Mouse (Mus musculus) MEL (cell line): ENCODE results near the gene Nptn. TPM values are rescaled to one million over a fixed set of nuclear protein-coding genes. Genes with fewer than 3 reads are reported as not detected.
"Not testable (repeated sequence)": the region's sequence is repeated elsewhere in the genome, so short reads cannot be mapped to it uniquely, and the experiment has no call there.

Experiments
- DNase-seq: peaks from one replicate; pipeline ENCODE4 v3.0.0; 2011; ENCODE audit warnings: low read depth, low spot score
- H3K27ac ChIP-seq: 2 replicates; pipeline ENCODE4 v1.5.1; 2012; ENCODE audit warnings: low read depth, mild to moderate bottlenecking, control low read depth, low read length, moderate library complexity; ENCODE audit not compliant: control insufficient read depth
- H3K27me3 ChIP-seq, 2 experiments: fragments of 150-350 bp in 1 of 2; sonication (generic) in 1 of 2; 2 replicates each; pipeline ENCODE4 v1.6.1; 2012; ENCODE audit warnings: low read length in 2 of 2, mild to moderate bottlenecking in 2 of 2, improper control_type of control experiment in 1 of 2, moderate library complexity in 1 of 2; ENCODE audit not compliant: insufficient read depth in 2 of 2, control insufficient read depth in 1 of 2
- H3K36me3 ChIP-seq, 2 experiments: 2 replicates each; pipeline ENCODE4 v1.6.1; 2012 to 2014; ENCODE audit warnings: low read length in 2 of 2, improper control_type of control experiment in 1 of 2, inconsistent platforms in 1 of 2, mild to moderate bottlenecking in 1 of 2; ENCODE audit not compliant: insufficient read depth in 2 of 2, control insufficient read depth in 1 of 2
- H3K4me1 ChIP-seq, 2 experiments: fragments of 150-350 bp in 1 of 2; sonication (generic) in 1 of 2; 2 replicates each; pipeline ENCODE4 v1.6.1; 2012; ENCODE audit warnings: low read length in 2 of 2, improper control_type of control experiment in 1 of 2, mild to moderate bottlenecking in 1 of 2; ENCODE audit not compliant: insufficient read depth in 2 of 2, control insufficient read depth in 1 of 2
- H3K4me3 ChIP-seq, 2 experiments: fragments of 150-350 bp in 1 of 2; sonication (generic) in 1 of 2; 2 replicates each; pipeline ENCODE4 v1.5.1; 2012; ENCODE audit warnings: low read depth in 2 of 2, low read length in 2 of 2, mild to moderate bottlenecking in 2 of 2, moderate library complexity in 2 of 2, control low read depth in 1 of 2, improper control_type of control experiment in 1 of 2; ENCODE audit not compliant: control insufficient read depth in 1 of 2, insufficient read depth in 1 of 2
- H3K79me2 ChIP-seq: 2 replicates; pipeline ENCODE4 v1.6.1; 2012; ENCODE audit warnings: mild to moderate bottlenecking, low read length, moderate library complexity; ENCODE audit not compliant: control insufficient read depth, poor library complexity, insufficient read depth
- H3K9ac ChIP-seq: 2 replicates; pipeline ENCODE4 v1.6.1; 2012; ENCODE audit warnings: low read depth, mild to moderate bottlenecking, control low read depth, low read length, moderate library complexity; ENCODE audit not compliant: control insufficient read depth, poor library complexity, severe bottlenecking
- H3K9me3 ChIP-seq: fragments of 150-350 bp; sonication (generic); replicated peaks from 2 replicates; pipeline ENCODE4 v1.6.1; 2012; ENCODE audit warnings: mild to moderate bottlenecking, low read length, improper control_type of control experiment, moderate library complexity; ENCODE audit not compliant: insufficient read depth
- CTCF ChIP-seq, 3 experiments: IDR thresholded peaks in 2 of 3; conservative IDR thresholded peaks in 1 of 3; 2 replicates each; pipeline ENCODE4 v1.5.1; 2011 to 2012; ENCODE audit warnings: low read length in 3 of 3, low read depth in 2 of 3, mild to moderate bottlenecking in 2 of 3, improper control_type of control experiment in 1 of 3, inconsistent platforms in 1 of 3, mixed read lengths in 1 of 3, moderate library complexity in 1 of 3; ENCODE audit not compliant: control insufficient read depth in 1 of 3, insufficient read depth in 1 of 3, poor library complexity in 1 of 3, severe bottlenecking in 1 of 3
- ETS1 ChIP-seq: IDR thresholded peaks from 2 replicates; pipeline ENCODE4 v1.6.1; 2012; ENCODE audit warnings: low read depth, mild to moderate bottlenecking, inconsistent platforms, low read length, improper control_type of control experiment, moderate library complexity
- HCFC1 ChIP-seq: IDR thresholded peaks from 2 replicates; pipeline ENCODE4 v1.6.1; 2012; ENCODE audit warnings: low read depth, mild to moderate bottlenecking, inconsistent platforms, low read length, improper control_type of control experiment, moderate library complexity
- MYB ChIP-seq: IDR thresholded peaks from 2 replicates; pipeline ENCODE4 v1.6.1; 2011; ENCODE audit warnings: mild to moderate bottlenecking, low read depth, low read length, improper control_type of control experiment
- NELFE ChIP-seq: IDR thresholded peaks from 2 replicates; pipeline ENCODE4 v1.6.1; 2011; ENCODE audit warnings: low read depth, low read length, improper control_type of control experiment
- NRF1 ChIP-seq: IDR thresholded peaks from 2 replicates; pipeline ENCODE4 v1.6.1; 2014; ENCODE audit warnings: low read depth, mild to moderate bottlenecking, inconsistent platforms, low read length, improper control_type of control experiment, moderate library complexity; ENCODE audit not compliant: poor library complexity, insufficient read depth, severe bottlenecking
- POLR2AphosphoS5 ChIP-seq: IDR thresholded peaks from 2 replicates; pipeline ENCODE4 v1.6.1; 2012; ENCODE audit warnings: low read depth, borderline replicate concordance, mild to moderate bottlenecking, inconsistent platforms, low read length, moderate library complexity, mixed read lengths
- RAD21 ChIP-seq: IDR thresholded peaks from 2 replicates; pipeline ENCODE4 v1.6.1; 2011; ENCODE audit warnings: mild to moderate bottlenecking, low read depth, low read length, improper control_type of control experiment
- SIN3A ChIP-seq: IDR thresholded peaks from 2 replicates; pipeline ENCODE4 v1.6.1; 2012; ENCODE audit warnings: low read length, improper control_type of control experiment, inconsistent platforms
- SMC3 ChIP-seq: IDR thresholded peaks from 2 replicates; pipeline ENCODE4 v1.6.1; 2011; ENCODE audit warnings: low read depth, low read length, improper control_type of control experiment
- UBTF ChIP-seq: IDR thresholded peaks from 2 replicates; pipeline ENCODE4 v1.6.1; 2012; ENCODE audit warnings: low read depth, mild to moderate bottlenecking, inconsistent platforms, low read length, improper control_type of control experiment, moderate library complexity, borderline replicate concordance; ENCODE audit not compliant: insufficient read depth
- USF2 ChIP-seq, 2 experiments: IDR thresholded peaks; 2 replicates each; pipeline ENCODE4 v1.6.1; 2011 to 2012; ENCODE audit warnings: improper control_type of control experiment in 2 of 2, low read length in 2 of 2, borderline replicate concordance in 1 of 2, inconsistent platforms in 1 of 2, low read depth in 1 of 2, mild to moderate bottlenecking in 1 of 2; ENCODE audit not compliant: insufficient read depth in 1 of 2
- ZC3H11A ChIP-seq: IDR thresholded peaks from 2 replicates; pipeline ENCODE4 v1.6.1; 2012; ENCODE audit warnings: low read depth, mild to moderate bottlenecking, inconsistent platforms, low read length, improper control_type of control experiment
- ZKSCAN1 ChIP-seq: IDR thresholded peaks from 2 replicates; pipeline ENCODE4 v1.6.1; 2012; ENCODE audit warnings: low read depth, mild to moderate bottlenecking, inconsistent platforms, low read length, improper control_type of control experiment, moderate library complexity
- ZNF384 ChIP-seq: IDR thresholded peaks from 2 replicates; pipeline ENCODE4 v1.6.1; 2012; ENCODE audit warnings: low read depth, mild to moderate bottlenecking, inconsistent platforms, low read length, improper control_type of control experiment
- polyA plus RNA-seq, 2 experiments: library from polyadenylated mRNA; stranded (reverse) in 1 of 2; unstranded in 1 of 2; fragments of >175 nt in 1 of 2; fragments of >200 nt in 1 of 2; gene quantifications; 2 replicates each; pipeline versions ENCODE4 v1.2.1 to v1.2.4; 2012; ENCODE audit warnings: low replicate concordance in 2 of 2, low read depth in 1 of 2; ENCODE audit not compliant: insufficient read length in 2 of 2, insufficient read depth in 1 of 2, missing spikeins in 1 of 2
- total RNA-seq: library from RNA; depleted of rRNA; stranded (reverse); fragments of 300-350 nt; gene quantifications from 2 replicates; pipeline ENCODE4 v1.2.3, GENCODE M21; 2012

Gene Nptn
- total and polyA plus RNA-seq, 3 experiments, result 71.4 to 199 TPM; not detected in 1

DNA sequence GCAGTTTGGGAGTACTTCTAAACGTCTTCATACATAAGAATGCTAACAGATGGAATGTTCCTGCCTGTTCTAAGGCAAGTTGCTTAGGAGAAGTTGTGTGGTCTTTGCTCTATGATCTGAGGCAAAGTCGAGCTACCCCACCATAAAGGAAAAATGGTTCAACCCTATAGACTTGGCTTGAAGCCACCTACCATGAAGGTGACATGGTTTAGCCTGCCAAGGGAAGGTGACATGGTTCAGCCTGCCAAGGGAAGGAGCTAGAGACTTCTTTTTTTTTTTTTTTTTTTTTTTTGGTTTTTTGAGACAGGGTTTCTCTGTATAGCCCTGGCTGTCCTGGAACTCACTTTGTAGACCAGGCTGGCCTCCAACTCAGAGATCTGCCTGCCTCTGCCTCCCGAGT is 16.1 kb upstream of the Nptn start:
- H3K9me3 ChIP-seq, H3K79me2 ChIP-seq, H3K9ac ChIP-seq, H3K36me3 ChIP-seq, H3K4me1 ChIP-seq, H3K4me3 ChIP-seq: not testable (repeated sequence)
- peak; percentile 74 for TF ChIP-seq ZNF384
- TF ChIP-seq, all 39 proteins: peak for 1; not testable (repeated sequence) for 38
- DNase-seq, result peak; percentile 60
- not testable (repeated sequence) for H3K27ac ChIP-seq, H3K27me3 ChIP-seq

DNA sequence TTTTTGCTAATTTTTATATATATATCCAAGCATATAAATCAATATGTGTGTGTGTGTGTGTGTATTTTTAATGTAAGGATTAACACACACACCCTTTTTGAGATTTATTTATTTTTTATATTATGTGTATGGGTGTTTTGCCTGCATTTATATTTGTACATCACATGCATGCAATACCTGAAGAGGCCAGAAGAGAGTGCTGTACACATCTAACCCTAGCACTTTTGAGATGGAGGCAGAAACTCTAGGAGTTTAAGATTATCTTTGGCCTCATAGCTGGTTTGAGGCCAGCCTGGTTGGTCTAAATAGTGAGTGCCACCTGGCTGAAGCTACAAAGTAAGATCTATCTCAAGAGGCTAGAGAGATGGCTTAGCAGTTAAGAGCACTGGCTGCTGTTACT is 14.4 kb upstream of the Nptn start:
- H3K79me2 ChIP-seq, result no peaks in the 10 kb centered on the region
- peak; percentile 76 for DNase-seq
- H3K36me3 ChIP-seq, result no peaks in the 10 kb centered on the region
- H3K27ac ChIP-seq, result no peak overlapping the region
- H3K4me3 ChIP-seq, result no peak overlapping the region
- H3K9ac ChIP-seq, result no peak overlapping the region
- TF ChIP-seq HCFC1 (no peak), CTCF (IDR thresholded peaks at IDR 0.05 in 2 of 3, conservative IDR thresholded peaks at IDR 0.05 in 1 of 3; ENCODE audit: control insufficient read depth in 1 of 3, insufficient read depth in 1 of 3, low read depth in 2 of 3, low read length in 3 of 3, poor library complexity in 1 of 3, severe bottlenecking in 1 of 3) (peak; percentile 11 to 68 (median 67); a peak in 4 of 6 replicates), SIN3A (no peak), NRF1 (no peak), NELFE (no peak), SMC3 (peak; percentile 79), ZKSCAN1 (no peak), POLR2AphosphoS5 (no peak), MYB (no peak), ETS1 (no peak), RAD21 (peak; percentile 51), ZC3H11A (peak; percentile 38), USF2 (IDR thresholded peaks at IDR 0.05; ENCODE audit: borderline replicate concordance in 1 of 2, insufficient read depth in 1 of 2, low read depth in 1 of 2, low read length in 2 of 2) (no peak)
- H3K9me3 ChIP-seq, result no peaks in the 10 kb centered on the region
- H3K27me3 ChIP-seq, result peaks cover 4% of the 10 kb centered on the region in 2 experiments
- H3K4me1 ChIP-seq, result no peaks in the 10 kb centered on the region

DNA sequence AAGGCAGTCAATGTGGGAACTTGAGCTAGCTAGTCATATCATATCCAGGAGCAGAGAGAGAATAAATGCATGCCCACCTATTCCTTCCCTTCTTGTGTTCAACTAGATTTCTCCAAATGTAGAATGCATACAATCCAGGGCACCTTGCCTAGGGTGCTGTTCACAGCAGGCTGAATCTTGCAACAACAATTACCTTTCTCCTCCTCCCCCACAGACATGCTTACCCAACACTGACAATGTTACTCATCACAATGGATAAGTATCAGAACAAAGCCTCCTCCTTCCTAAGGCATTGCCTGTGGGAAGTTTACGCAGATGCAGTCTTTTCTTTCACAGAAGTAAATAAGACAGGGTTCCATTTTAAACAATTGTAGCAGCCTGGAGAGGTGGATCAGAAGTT is 11.0 kb upstream of the Nptn start:
- H3K27ac ChIP-seq, result no peak overlapping the region
- no peaks in the 10 kb centered on the region for H3K36me3 ChIP-seq
- no peaks in the 10 kb centered on the region for H3K4me1 ChIP-seq
- no peaks in the 10 kb centered on the region for H3K9me3 ChIP-seq
- no peak for DNase-seq
- H3K79me2 ChIP-seq, result no peaks in the 10 kb centered on the region
- no peak overlapping the region for H3K4me3 ChIP-seq
- H3K27me3 ChIP-seq, result peaks cover 0 to 2% of the 10 kb centered on the region in 2 experiments; a peak in 2 of 4 replicates
- no peak for TF ChIP-seq SMC3
- TF ChIP-seq NRF1, result no peak
- TF ChIP-seq UBTF, result no peak
- no peak overlapping the region for H3K9ac ChIP-seq
